Mouse (Mus musculus) ES-Bruce4 (cell line): Measurements from ENCODE around the gene Hbb-bt.
"Not testable (repeated sequence)": the region's sequence is repeated elsewhere in the genome, so short reads cannot be mapped to it uniquely, and the experiment has no call there.

ENCODE experiments used
- CTCF ChIP-seq: IDR thresholded peaks from one replicate; pipeline ENCODE4 v1.8.1; 2011; ENCODE audit warnings: low read depth, low read length
- EP300 ChIP-seq: IDR thresholded peaks from 2 replicates; pipeline ENCODE4 v1.6.1; 2011; ENCODE audit warnings: low read depth, low read length; ENCODE audit not compliant: insufficient read depth
- POLR2A ChIP-seq: IDR thresholded peaks from one replicate; pipeline ENCODE4 v1.8.1; 2011; ENCODE audit warnings: low read length; ENCODE audit not compliant: insufficient read depth

DNA sequence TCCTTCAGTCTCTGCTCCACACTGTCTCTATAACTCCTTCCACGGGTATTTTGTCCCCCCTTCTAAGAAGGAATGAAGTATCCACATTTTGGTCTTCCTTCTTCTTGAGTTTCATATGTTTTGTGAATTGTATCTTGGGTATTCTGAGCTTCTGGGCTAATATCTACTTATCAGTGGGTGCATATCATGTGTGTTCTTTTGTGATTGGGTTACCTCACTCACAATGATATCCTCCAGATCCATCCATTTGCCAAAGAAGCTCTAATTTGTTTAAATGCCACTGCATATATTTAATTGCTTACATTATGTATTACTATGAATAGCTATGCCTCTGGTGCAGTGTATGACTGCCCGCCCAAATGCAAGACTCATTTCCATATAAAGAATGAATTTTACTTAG lies 5.7 kb downstream of the Hbb-bt start:
- not testable (repeated sequence) for TF ChIP-seq CTCF, POLR2A, EP300
